Mouse (Mus musculus) thymus, postnatal 25 days (tissue): ENCODE measurements around the gene Nme4.
A peak's percentile ranks its signal among the peaks of the same experiment; 100 is the strongest.
"Not testable (repeated sequence)": the region's sequence is repeated elsewhere in the genome, so short reads cannot be mapped to it uniquely, and the experiment has no call there.

Experiments used
- DNase-seq: peaks from one replicate; pipeline ENCODE4 v3.0.0; 2022

Nme4 gene

DNA sequence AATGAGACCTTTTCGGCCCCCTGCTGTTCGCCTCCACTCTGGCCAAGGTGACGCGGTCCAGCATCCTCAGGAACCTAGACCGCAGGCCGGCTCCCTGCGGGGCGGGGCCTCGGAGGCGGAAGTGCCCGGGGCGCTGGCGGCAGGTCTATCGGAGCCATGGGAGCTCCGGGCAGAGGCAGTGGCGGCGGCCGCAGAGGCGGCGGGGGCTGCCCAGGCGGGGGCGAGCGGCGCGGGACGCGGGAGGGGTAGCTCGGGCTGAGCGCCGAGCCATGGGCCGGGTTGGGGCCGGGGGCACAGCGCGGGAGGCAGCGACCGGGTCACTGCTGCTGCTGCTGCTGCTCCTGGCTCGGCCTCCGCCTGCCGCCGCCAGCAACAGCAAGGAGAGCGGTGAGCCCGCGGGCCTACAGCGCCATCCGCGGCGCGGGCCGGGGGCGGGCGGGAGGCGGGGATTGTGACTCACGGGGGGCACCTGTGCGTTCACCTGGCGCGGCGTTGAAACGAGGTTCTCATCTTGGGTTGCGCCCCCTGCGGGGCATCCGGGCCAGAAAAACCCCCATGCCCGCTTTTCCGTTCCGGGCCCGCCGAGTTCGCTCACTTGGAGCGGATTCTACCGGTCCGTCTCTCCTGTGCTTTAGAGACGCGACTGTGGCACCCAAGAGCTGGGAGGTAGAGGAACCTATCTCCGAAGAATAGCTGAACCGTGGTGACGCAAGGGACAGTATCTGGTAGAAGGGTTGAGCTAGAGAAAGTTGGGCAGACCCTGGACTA, 18.0 kb upstream of the Nme4 start, which contains the start of gene Tmem8:
Gene Tmem8 (plus strand): TSS at position 119 of the 768 bp plus-strand sequence.
- peak; percentile 79 for DNase-seq

DNA sequence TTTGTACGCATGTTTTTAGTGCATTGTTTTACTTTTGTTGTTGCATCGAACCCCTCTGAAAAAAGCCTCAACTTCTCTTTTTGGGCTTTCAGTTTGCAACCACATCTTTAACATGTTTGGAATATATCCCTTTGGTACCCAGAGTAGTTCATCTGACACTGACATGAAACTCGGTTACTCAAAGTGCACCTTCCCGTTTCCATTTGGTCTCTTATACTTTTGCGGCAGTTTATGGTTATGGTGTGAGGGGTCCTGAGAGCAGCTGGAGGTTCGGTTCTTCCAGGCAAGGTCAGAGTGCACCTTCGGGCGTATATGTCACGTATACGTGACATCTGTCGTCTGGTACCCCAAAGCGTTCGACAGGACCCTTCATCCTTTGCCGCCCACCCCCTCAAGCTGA, 17.3 kb upstream of the Nme4 start:
- no peak for DNase-seq

DNA sequence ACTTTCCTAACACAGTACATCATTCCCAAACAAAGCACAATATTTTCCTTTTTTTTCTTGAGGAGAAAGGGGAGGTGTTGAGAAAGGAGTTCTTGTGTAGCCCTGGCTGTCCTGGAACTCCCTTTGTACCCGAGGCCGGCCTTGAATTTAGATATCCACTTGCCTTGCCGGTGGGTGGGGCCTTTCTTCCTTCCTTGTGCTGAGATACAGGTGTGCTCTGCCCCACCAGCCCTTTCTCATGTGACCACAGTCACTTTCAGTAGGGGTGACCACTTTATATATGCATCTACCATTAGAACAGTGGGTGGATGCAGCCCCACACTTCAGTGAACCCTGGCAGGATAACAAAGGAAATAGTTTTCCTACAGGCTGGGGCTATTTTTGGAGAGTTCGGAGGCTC, 16.3 kb upstream of the Nme4 start:
- DNase-seq: no peak

DNA sequence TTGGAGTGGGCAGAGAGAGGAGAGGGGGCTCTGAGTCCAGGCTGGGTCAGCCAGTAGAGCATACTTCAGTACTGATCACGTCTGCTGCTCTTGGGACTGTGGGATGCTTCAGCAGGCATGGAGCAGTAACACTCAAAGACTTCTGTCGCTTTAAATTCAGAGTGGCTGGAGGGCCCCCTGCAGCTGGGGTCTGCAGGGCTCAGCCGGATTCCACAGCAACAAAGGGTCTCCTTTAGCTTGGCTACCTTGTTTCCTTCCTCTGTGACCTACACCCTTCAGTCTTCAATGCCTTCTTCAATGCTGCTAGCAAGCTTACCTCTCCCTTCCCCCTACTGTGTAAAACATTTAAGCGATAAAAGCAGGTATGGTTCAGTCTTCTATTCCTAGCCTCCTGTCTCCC, 15.6 kb upstream of the Nme4 start:
- no peak for DNase-seq

DNA sequence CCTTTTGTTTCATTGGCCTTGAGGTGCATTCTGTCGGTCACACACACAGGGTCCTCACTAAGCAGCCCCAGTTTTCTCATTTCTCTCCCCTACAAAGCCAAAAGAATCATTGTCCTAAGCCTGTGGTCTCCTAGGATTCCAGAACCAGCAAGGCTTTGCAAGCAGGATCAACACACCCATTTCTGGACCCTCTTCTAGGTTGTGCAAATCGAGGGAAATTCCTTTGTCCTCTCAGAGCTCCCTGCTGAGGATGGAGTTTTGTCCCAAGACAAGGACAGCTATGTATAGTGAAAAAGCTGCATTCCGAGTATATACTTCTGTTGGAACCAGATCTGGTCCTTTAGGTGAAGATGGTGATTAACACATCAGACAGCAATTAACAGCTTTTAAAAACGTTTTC, 14.8 kb upstream of the Nme4 start:
- DNase-seq: no peak

DNA sequence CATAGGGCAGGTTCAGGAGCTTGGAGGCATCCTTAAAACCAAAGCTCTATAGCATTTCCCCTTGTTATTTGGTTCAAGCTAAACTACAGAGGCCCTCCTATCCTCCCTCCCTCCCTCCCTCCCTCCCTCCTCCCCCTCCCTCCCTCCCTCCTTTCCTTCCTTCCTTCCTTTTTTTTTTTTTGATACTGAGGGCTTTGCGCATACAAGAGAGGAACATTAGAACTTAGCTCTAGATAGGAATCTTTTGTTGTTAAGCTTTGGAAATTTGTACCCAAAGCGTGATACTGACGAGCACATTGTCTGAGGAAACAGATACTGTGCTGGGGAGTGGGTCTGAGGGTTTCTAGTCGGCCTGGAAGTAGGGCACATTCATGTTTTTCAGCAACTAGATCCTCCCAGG, 10.2 kb upstream of the Nme4 start:
- no peak for DNase-seq

DNA sequence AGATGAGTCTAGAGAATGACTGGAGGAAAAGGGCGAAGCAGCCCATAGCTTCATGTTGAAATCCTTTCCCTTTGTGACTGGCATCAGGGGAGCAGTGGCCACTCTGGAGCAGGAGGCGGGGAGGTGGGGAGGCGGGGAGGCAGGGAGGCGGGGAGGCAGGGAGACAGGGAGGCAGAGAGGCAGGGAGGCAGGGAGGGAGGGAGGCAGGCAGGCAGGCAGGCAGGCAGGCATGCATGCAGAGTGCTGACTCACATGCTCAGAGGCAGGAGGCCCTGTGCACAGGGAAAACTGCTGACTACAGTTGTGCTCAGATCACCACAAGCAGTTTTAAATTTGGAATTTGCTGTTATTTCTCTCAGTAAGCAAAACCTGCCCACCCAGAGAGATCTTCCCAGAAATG, 6.1 kb upstream of the Nme4 start:
- DNase-seq: no peak

DNA sequence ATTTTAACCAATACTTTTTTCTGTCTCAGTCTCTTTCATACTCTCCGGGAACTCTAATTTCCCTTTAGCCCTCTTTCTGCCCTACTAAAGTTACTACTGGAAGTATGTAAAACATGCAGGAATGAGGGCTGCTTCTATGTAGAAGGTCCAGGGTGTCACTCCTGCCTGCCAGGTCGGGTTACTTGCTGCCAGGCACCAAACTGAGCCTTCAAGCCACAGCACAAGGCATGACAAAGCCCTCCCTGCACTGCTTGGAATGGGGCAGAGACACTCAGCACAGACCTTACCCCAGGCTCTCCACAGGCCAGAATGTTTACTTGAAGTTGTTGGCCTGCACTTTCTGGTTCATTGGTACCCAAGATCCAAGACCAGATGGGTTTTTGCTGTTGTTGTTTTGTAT, 4.8 kb upstream of the Nme4 start:
- DNase-seq: no peak

DNA sequence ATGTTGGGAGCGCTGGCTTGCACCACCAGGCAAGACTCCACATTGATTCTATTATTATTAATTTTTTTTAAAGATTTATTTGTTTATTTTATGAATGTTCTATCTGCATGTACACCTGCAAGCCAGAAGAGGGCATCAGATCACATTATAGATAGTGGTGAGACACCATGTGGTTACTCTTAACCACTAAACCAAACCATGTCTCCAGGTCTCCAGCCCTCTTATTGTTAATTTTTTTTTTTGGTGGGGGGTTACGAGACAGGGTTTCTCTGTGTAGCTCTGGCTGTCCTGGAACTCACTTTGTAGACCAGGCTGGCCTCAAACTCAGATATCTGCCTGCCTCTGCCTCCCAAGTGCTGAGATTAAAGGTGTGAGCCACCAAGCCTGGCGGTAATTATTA, 3.9 kb upstream of the Nme4 start:
- DNase-seq: not testable (repeated sequence)

DNA sequence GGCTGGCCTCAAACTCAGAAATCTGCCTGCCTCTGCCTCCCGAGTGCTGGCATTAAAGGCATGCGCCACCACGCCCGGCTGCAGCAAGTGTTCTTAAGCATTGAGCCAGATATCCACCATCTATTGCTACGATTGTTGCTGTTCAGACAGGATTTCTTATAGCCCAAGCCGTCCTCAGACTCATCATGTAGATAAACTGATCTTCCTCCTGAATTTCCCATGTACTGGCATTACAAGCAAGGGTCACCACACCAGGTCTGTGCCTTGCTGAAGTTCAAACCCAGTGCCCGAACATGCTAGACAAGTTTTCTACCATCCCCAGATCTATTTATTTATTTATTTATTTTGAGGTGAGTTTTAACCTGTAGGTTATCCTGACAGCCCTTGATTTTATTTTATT, 3.1 kb upstream of the Nme4 start:
- no peak for DNase-seq

DNA sequence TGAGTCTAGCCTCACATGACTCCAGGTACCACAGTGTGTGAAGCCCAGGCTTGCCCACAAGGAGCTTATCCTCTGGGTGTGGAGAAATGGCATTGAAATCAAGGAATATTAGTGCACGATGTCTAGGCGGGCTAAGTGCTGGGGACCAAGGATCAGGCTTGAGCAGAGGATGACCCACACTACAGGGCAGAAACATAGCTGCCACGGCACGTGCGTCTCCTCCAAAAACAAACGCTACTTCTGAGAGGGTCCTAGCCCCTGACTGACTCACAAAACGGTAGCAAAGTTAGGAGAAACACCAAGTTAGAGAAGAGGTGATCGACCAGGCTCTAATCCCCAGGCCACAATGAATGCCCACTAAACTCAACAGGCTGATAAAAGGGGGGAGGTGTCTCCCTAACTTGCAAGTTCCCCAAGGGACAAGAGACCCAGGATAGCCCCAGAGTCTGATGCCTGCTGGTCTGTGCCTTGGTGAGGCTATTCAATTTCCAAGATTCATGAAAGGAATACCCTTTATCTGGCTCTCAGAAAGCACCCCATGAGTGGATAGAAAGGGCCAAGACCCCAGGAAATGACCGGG, 781 bp downstream of the Nme4 start:
- no peak for DNase-seq

DNA sequence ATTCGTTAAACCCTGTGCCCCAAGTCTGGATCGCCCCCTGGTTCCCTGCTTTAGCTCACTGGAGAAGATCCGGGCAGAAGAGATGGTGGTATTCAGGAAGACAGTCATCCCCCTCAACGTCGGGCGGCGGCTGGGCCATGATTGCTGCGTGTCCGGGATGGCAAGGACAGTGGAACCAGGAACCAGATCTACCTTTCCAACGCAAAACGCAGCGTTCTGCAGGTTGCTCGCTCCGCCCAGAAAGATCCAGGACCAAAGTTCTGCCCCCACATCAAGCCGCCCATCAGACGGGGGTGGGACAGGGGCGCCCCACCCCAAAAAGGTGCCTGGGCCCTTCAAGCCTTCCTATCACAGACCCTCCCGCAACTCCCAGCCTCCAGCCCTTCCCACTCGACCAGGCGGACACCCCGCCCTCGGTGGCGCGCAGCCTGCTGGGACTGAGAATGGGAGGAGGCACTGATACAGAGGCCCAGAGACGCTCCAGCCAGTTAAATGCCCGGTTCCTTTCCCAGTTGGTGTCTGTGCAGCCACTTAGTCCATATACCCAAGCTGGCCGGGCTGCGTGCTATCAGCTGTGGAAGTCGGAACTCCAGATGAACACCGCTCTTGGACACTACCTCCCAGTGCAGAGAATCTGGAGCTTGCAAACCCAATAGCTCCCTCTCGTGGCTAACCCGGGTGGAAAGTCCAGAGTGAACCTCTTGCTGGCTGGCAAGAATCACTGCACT, 5.3 kb downstream of the Nme4 start, which contains the start of gene Decr2:
Gene Decr2 (minus strand): TSS at position 433 of the 728 bp plus-strand sequence.
- peak; percentile 85 for DNase-seq

DNA sequence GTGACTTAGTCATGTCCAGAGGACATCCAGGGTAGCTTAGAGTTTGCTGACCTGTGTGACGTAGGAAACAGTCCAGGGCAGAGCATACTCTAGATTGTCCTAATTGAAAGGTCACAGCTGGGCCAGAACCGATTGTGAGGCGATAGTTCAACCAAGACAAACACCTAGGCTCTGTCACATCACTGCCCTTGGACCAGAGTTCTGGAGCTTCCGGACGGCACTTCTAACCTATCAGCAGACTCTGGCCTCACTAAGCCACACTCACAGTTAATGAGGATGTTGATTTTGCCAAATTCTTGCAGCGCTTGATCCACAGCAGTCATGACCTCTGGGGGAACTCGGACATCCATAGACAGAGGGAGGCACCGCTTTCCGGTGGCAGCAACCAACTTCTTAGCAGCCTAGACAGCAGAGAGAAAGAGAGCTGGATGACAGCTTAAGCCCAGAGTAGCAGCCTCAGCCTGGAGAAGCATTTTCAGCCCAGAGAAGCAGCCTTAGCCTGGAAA, 8.3 kb downstream of the Nme4 start:
- no peak for DNase-seq

DNA sequence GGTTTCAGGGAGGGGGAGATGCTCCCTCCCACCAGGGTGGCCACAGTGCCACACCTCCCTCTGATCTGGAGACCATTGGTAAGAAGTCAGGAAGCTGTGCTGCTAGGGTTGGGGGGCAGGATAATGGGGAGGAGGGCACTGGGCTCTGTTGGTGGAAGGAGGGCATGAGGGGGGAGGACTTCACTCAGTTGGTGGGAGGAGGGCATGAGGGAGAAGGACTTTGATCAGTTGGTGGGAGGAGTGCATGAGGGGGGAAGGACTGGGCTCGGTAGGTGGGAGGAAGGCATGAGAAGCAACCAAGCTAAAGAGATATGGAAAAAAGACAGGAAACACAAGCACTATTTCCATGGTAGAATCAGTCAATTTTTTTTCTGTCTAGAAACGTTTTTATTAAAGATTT, 14.5 kb downstream of the Nme4 start:
- DNase-seq: no peak

DNA sequence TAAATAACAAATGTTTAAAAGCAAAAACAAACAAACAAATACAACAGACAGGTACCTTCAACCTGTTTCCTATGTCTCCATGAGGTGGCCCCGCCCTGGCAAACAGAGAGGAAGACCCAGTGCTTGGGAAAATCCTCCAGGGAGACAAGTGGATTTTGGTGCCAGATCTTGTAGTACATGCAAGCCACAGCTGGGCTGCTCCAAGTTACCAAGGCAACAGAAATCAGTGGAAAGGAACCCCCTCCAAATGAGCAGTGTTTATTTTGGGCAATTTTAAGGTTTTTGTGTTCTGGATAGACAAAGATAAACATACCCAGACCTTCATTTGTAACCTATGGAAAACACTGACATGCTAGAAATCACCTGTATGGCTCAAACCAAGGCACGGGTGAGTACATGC, 16.6 kb downstream of the Nme4 start:
- DNase-seq: no peak

DNA sequence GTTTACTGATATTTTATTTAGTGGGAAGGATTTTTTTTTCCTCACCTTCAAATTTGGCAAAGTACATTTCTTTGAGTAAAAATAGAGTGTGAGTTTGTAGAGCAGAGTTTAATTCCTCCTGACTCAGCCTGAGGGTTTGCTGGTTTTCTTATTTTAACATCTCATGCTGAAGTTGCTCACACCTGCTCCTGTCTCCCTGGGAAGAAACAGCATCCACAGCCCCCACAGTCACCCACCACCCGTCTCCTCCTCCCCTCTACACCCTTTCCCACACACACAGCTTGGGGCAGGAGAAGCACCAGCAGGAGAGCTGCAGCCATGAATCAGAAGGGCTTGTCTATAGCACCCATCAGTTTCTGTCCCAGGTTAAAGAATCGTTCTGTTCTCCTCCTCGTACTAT, 20.2 kb downstream of the Nme4 start:
- DNase-seq: no peak

DNA sequence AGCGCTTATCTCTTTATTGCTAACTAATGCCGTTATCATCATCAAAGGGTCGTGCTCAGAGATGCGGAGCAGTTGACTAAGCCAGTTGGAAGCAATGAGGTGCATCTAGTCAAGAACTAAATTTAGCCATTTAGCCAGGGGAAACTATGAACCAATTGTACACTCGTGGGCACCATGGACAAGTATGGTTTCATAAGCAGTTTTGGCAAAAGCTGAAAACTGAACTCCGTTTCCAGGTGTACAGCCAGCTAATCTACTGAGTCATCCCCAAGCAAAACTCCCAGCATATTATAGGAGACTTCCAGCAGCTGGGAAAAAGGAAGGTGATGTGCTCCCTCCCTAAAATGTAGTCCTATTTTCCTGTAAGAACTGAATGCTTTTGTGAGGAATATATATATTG, 25.3 kb downstream of the Nme4 start:
- no peak for DNase-seq

DNA sequence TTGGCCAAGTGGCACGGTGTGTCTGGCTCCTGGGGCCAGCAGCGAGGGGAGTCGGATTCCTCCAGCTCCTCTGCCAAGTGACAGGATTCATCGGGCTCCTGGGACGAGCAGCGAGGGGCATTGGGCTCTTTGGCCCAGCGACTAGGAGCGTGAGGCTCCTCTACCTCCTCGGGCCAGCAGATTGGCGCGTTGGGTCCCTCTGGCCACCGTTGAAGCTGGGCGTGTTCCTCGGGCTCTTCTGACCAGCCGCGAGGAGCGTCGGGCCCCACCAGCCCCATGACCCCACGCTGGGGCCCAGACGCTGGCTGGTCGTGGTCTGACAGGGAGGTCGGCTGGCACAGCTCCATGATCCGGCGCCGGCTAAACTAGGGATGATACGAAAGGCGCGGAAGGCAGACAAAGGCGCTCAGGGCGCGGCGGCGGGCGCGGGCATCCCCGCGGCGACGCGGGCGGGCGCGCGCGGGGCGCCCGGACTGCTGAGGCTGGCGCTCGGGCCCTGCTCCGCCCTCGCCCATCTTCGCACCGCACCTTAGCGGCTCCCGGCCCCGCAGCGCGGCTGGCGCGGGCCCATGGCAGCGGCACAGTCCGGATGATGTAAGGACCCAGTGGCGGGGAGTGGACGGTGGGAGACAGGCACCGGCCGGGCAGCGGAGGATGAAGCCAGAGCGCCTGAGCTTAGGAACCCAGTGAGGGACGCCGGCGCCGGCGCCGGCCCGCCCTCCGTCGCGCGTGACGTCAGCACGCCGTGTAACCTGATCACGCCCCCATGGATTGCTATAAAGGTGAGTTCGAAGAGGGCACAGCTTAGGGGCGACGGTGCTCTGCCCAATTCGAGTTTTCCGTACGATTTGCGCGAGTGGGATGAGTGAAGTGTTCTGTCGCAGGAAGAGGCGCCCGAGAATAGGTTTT, 26.3 kb downstream of the Nme4 start, which contains the start of gene Rab11fip3:
Gene Rab11fip3 (minus strand): TSS at position 725 of the 909 bp plus-strand sequence.
- peak; percentile 82 for DNase-seq

DNA sequence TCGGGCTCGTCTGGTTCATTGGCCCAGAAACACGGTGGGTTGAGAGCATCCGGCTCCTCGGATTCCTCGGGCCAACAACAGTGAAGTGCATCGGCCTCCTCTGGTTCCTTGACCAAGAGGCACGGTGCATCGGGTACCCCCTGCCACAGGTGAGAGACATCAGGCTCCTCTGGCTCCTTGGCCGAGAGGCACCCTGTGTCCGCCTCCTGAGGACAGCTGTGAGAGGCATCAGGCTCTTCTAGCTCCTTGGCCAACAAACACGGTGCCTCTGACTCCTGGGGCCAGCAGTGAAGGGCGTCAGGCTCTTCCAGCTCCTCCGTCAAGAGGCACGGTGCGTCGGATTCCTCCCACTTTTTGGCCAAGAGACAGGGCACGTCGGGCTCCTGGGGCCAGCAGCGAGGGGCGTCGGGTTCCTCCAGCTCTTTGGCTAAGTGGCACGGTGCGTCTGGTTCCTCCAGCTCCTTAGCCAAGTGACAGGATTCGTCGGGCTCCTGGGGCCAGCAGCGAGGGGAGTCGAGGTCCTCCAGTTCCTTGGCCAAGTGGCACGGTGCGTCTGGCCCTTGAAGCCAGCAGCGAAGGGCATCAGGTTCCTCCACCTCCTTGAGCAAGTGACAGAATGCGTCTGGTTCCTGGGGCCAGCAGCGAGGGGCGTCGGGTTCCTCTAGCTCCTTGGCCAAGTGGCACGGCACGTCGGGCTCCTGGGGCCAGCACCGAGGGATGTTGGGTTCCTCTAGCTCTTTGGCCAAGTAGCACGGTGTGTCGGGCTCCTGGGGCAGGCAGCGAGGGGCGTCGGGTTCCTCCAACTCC, 27.2 kb downstream of the Nme4 start:
- DNase-seq: peak; percentile 7

DNA sequence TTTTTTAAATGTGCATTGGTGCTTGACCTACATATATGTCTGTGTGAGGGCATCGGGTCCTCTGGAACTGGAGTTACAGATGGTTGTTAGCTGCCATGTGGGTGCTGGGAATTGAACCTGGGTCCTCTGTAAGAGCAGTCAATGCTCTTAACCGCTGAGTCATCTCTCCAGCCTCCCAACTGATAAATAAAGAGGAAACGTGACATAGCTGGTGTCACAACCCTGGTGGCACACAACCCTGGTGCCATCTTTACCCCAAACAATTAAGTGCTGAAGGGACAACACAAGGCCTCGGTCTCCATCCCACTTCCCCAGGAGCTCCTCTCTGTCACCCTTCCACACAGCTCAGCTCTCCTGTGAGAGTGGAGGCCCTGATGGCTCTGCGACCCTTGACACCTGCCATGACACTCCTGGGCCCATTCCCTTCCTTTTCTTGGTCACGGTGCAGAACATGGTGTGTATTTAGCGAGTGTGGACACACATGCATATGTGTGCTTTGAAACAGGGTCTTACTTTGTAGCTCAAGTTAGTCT, 28.8 kb downstream of the Nme4 start:
- DNase-seq: no peak

DNA sequence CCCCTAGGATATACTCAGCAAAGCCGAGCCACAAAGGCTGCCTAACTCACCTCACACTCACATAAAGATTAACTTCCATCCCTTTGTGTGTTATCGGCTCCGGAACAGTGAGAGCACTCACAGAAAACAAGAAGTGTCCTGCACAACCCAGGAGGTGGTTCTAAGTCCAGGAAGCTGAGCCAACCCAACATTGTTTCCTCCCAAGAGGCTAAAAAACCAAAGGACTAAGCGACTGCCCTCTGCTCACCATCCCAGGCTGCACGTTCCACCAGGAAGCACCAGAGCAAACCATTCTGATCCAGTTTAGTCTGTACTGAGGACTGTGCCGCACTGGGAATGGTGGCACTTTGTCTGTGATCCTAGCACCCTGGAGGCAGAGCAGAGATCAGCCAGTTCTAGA, 30.5 kb downstream of the Nme4 start:
- no peak for DNase-seq
